Mouse (Mus musculus) liver, embryonic 11.5 days (tissue): ENCODE measurements at regions not wholly inside any gene's neighbourhood (a gene's known extent, or its start where the extent isn't known, plus 50 kb on each side); places are given as distances from the start of the nearest gene placed in this dataset.
"Not testable (repeated sequence)": the region's sequence is repeated elsewhere in the genome, so short reads cannot be mapped to it uniquely, and the experiment has no call there.

ENCODE experiments used
- ATAC-seq: fragments of 200-750 bp; cut with Nextera tagmentation; replicated peaks from 2 replicates; pipeline ENCODE4 v1.8.0; 2017; ENCODE audit warnings: moderate number of reproducible peaks, mild to moderate bottlenecking, moderate TSS enrichment, moderate library complexity; ENCODE audit not compliant: low FRiP score
- DNase-seq: peaks from one replicate; pipeline ENCODE4 v3.0.0-alpha.2; 2017; ENCODE audit warnings: low spot score
- H3K27ac ChIP-seq: fragments of 300-500 bp; sonication (generic); 2 replicates; pipeline ENCODE4 v1.5.1; 2014; ENCODE audit warnings: mild to moderate bottlenecking, low read depth, low read length, control low read depth
- H3K27me3 ChIP-seq: fragments of 300-500 bp; sonication (generic); replicated peaks from 2 replicates; pipeline ENCODE4 v1.6.1; 2014; ENCODE audit warnings: low read length, mixed read lengths; ENCODE audit not compliant: control insufficient read depth, insufficient read depth
- H3K36me3 ChIP-seq: fragments of 300-500 bp; sonication (generic); 2 replicates; pipeline ENCODE4 v1.6.1; 2014; ENCODE audit warnings: mild to moderate bottlenecking, low read length, moderate library complexity, mixed read lengths; ENCODE audit not compliant: control insufficient read depth, insufficient read depth
- H3K4me1 ChIP-seq: fragments of 300-500 bp; sonication (generic); replicated peaks from 2 replicates; pipeline ENCODE4 v1.6.1; 2014; ENCODE audit warnings: low read length, mixed read lengths; ENCODE audit not compliant: control insufficient read depth, insufficient read depth
- H3K4me2 ChIP-seq: fragments of 300-500 bp; sonication (generic); 2 replicates; pipeline ENCODE4 v1.6.1; 2014; ENCODE audit warnings: mild to moderate bottlenecking, control low read depth, moderate library complexity
- H3K4me3 ChIP-seq: fragments of 300-500 bp; sonication (generic); 2 replicates; pipeline ENCODE4 v1.5.1; 2014; ENCODE audit warnings: low read depth, low read length, control low read depth
- H3K9ac ChIP-seq: fragments of 300-500 bp; sonication (generic); 2 replicates; pipeline ENCODE4 v1.6.1; 2014; ENCODE audit warnings: low read depth, low read length, control low read depth
- H3K9me3 ChIP-seq: fragments of 300-500 bp; sonication (generic); 2 replicates; pipeline ENCODE4 v1.6.1; 2016; ENCODE audit warnings: low read length, inconsistent platforms, mixed read lengths; ENCODE audit not compliant: control insufficient read depth
- WGBS: fragments of 180-500 bp; shearing (Covaris S2); extraction: QIAGEN DNeasy Blood & Tissue Kit; methylation state at CpG from one replicate; pipeline ENCODE4 v1.1.7; 2014; 5-methylcytosine and 5-hydroxymethylcytosine counted together

DNA sequence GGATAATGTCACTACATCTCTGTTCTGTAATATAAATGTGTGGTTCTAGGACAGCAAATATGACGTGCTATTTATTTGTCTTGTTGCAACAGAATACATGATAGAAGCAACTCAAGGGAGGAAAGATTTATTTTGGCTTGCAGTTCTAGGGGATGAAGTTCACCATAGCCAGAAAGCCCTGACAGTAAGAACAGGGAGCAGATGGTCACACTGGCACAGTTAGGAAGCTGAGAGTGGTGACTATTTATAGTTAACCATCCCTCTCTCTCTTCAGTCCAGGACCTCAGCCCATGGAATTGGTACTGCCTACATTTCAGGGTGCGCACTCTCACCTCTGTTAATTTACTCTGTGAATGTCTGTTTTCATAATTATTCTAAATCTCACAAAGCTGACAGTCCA lies 678.5 kb upstream of the Gm19410 start:
- ATAC-seq, result no peak
- H3K4me1 ChIP-seq, result no peaks in the 10 kb centered on the region
- H3K9me3 ChIP-seq, result no peaks in the 10 kb centered on the region
- H3K27ac ChIP-seq, result no peak overlapping the region
- DNase-seq, result no peak
- 85% methylated on average over 2 of the region's 2 CpGs for WGBS
- H3K9ac ChIP-seq, result no peak overlapping the region
- no peak overlapping the region for H3K4me3 ChIP-seq
- no peaks in the 10 kb centered on the region for H3K27me3 ChIP-seq
- no peaks in the 10 kb centered on the region for H3K36me3 ChIP-seq
- H3K4me2 ChIP-seq, result no peak overlapping the region

DNA sequence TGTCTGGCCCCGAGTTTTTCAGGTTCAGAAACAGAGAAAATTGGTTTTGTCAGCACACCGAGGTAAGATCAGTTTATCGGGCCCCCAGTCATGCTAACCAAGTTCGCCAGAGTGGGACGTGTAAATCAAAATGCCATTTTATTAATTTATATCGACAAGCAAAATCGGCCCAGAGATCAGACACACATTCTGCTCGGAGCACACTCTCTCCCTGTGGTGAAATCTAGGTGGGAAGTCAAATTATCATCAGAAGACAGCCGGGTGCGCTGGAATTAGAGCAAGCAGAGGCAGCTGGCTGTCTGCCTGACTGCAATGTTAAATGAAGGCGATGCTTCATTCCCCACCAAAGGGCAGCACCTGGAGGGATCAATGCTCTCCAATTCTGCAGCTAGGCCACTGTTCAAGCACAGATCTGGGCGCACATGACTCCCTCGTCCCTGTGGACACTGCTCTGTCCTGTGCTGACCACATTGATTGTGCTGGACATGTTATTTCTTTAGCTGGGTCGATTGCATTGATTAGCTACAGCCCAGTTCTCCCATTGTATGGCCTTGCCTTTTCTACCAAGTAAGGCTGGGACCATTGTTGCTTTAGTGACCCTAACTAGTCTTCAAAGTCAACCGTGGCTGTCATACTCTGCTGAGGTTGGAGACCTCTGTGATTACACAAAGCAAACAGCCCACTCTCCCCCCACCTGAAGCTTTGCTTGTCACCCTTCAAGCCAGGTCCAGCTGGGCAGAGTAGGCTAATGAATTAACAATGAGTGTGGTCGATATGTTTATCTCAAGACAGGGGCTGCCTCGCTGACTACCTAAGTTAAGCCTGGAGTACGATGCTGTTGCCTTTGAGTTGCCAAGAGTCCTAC lies 677.0 kb upstream of the Gm19410 start:
- Histone ChIP-seq H3K4me2 (no peak overlapping the region), H3K36me3 (no peaks in the 10 kb centered on the region), H3K27ac (no peak overlapping the region), H3K4me3 (no peak overlapping the region), H3K9ac (no peak overlapping the region), H3K4me1 (no peaks in the 10 kb centered on the region), H3K27me3 (no peaks in the 10 kb centered on the region), H3K9me3 (no peaks in the 10 kb centered on the region)
- WGBS, result 77% methylated on average over 18 of the region's 18 CpGs
- ATAC-seq (peak; percentile 39; the same call in 1 of the 2 replicates), DNase-seq (no peak)

DNA sequence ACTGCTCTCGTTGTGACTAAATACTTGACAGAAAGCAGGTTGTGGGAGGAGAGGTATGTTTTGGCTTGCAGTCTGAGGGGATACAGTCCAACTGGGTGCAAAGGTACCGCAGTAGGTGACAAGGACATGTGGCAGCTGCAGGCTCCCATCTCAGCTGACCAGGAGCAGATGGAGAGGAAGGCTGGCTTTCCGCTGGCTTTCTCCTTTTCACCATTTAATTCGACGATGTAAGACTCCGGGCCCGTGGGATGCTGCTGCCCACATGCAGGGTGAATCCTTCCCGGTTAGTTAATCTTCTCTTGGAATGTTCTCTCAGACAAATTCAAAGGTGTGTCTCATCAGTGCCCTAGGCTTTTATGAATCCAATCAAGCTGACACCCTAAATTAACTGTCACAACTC lies 676.1 kb upstream of the Gm19410 start:
- 85% methylated on average over 8 of the region's 8 CpGs for WGBS
- ATAC-seq (no peak), DNase-seq (no peak)

DNA sequence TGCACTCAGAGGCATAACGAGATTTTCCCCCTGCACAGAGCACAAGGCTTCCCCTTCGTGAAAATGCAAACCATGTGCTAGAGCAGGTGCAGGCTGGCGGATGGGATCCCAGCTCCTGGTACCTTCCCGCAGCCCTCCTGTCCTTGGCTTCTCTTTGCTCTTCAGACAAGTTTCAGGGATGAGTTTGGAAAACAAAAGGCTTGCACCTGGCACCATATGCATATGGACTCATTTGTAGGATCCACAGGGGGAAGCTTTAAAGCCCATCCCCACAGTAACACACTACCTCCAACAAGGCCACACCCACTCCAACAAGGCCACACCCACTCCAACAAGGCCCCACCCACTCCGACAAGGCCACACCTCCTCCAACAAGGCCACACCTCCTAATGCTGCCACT lies 663.9 kb upstream of the Gm19410 start:
- DNase-seq (no peak), ATAC-seq (no peak)
- Histone ChIP-seq H3K36me3 (no peaks in the 10 kb centered on the region), H3K4me3 (no peak overlapping the region), H3K4me1 (no peaks in the 10 kb centered on the region), H3K4me2 (no peak overlapping the region), H3K9me3 (no peaks in the 10 kb centered on the region), H3K27me3 (no peaks in the 10 kb centered on the region), H3K9ac (no peak overlapping the region), H3K27ac (no peak overlapping the region)
- 76% methylated on average over 5 of the region's 5 CpGs for WGBS

More for the DNA sequence above, 676.1 kb upstream of the Gm19410 start:
- H3K4me3 ChIP-seq, result no peak overlapping the region
- no peaks in the 10 kb centered on the region for H3K4me1 ChIP-seq
- H3K9ac ChIP-seq, result no peak overlapping the region
- no peak overlapping the region for H3K4me2 ChIP-seq
- no peaks in the 10 kb centered on the region for H3K36me3 ChIP-seq
- H3K27me3 ChIP-seq, result no peaks in the 10 kb centered on the region
- H3K9me3 ChIP-seq, result no peaks in the 10 kb centered on the region
- H3K27ac ChIP-seq, result no peak overlapping the region

DNA sequence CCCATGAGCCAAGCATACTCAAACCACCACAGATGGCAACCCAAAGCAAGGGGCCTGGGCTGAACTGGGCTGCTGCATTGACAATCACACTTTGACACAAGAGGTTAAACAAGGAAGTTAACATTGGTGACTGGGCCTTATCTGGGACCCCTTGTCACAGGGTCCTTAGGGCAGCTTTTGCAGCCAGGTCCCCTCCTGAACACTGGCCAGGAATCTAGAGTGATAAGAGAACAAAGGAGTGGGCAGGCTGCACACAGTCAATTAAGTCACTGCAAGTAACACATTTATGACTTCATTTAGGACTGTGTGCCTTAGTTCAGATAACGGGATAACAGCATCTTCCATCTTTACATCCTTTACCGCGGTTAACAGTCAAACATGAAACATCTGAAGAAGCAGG lies 663.5 kb upstream of the Gm19410 start:
- H3K36me3 ChIP-seq, H3K4me2 ChIP-seq, H3K4me1 ChIP-seq, H3K27ac ChIP-seq, DNase-seq, H3K27me3 ChIP-seq, H3K9me3 ChIP-seq, H3K4me3 ChIP-seq, ATAC-seq, H3K9ac ChIP-seq: not testable (repeated sequence)
- 70% methylated on average over 3 of the region's 3 CpGs for WGBS

DNA sequence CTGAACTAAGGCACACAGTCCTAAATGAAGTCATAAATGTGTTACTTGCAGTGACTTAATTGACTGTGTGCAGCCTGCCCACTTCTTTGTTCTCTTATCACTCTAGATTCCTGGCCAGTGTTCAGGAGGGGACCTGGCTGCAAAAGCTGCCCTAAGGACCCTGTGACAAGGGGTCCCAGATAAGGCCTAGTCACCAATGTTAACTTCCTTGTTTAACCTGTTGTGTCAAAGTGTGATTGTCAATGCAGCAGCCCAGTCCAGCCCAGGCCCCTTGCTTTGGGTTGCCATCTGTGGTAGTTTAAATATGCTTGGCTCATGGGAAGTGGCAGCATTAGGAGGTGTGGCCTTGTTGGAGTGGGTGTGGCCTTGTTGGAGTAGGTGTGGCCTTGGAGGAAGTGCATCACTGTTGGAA lies 661.1 kb upstream of the Gm19410 start:
- not testable (repeated sequence) for ATAC-seq, H3K9ac ChIP-seq, H3K27me3 ChIP-seq, H3K4me3 ChIP-seq, H3K4me2 ChIP-seq, H3K4me1 ChIP-seq, H3K36me3 ChIP-seq, H3K9me3 ChIP-seq, H3K27ac ChIP-seq, DNase-seq

DNA sequence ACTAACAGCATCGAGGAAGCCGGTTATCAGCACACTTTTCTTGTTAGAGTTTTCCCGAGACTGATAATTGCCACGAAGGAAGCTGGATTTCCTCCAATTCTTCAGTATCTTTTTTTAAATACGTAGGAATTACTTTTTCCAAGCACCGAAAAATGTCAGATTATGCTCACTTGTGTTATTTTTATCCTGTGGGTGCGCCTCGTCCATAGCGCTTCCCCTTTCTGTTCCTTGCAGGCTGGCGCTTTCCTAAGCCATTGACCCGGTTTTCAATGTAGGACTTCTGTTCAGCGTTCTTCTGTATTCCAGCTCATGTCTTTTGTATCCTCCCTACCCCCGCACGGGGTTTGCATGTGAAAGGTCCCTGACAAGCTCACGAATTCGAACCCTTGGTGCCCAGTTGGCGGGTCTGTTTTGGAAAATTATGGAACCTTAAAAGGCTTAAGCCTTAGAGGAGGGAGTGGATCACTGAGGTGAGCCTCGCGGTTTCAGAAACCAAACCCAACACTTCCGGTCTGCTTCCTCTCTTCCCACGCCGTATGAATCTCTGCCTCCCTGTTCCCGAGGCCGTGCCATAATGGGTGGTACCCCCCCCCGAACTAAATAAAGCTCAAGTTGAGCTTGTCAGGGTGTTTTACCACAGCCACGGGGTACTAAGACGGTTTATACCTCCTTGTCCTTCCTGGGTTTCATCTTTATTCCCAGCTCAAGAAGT lies 655.9 kb upstream of the Gm19410 start:
- no peak for ATAC-seq
- Histone ChIP-seq H3K4me2 (no peak overlapping the region), H3K4me3 (no peak overlapping the region), H3K4me1 (no peaks in the 10 kb centered on the region), H3K9me3 (no peaks in the 10 kb centered on the region), H3K27ac (no peak overlapping the region), H3K27me3 (no peaks in the 10 kb centered on the region), H3K36me3 (no peaks in the 10 kb centered on the region), H3K9ac (no peak overlapping the region)
- WGBS, result 55% methylated on average over 27 of the region's 27 CpGs
- no peak for DNase-seq

DNA sequence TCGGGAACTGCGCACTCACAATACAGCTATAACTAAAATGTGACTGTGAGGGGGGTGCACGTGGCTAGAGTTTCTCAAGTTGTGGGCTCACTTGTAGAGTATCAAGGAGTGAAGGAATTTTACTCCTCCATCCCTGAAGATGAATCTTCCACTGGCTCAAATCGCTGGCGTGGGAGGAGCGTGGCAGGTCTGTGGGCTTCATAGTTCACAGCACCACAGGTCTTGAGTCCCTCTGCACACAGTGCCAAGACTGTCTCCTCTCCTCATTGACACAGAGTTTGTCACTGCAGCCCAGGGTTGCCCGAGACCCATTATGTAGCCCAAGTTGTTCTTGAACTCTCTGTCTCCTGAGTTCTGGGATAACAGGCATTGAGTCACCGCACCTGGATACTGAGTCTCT lies 655.3 kb upstream of the Gm19410 start:
- no peak for DNase-seq
- no peak overlapping the region for H3K9ac ChIP-seq
- ATAC-seq, result no peak
- H3K4me3 ChIP-seq, result no peak overlapping the region
- H3K27ac ChIP-seq, result no peak overlapping the region
- H3K27me3 ChIP-seq, result no peaks in the 10 kb centered on the region
- H3K36me3 ChIP-seq, result no peaks in the 10 kb centered on the region
- no peaks in the 10 kb centered on the region for H3K9me3 ChIP-seq
- H3K4me2 ChIP-seq, result no peak overlapping the region
- no peaks in the 10 kb centered on the region for H3K4me1 ChIP-seq
- WGBS, result 89% methylated on average over 8 of the region's 8 CpGs

DNA sequence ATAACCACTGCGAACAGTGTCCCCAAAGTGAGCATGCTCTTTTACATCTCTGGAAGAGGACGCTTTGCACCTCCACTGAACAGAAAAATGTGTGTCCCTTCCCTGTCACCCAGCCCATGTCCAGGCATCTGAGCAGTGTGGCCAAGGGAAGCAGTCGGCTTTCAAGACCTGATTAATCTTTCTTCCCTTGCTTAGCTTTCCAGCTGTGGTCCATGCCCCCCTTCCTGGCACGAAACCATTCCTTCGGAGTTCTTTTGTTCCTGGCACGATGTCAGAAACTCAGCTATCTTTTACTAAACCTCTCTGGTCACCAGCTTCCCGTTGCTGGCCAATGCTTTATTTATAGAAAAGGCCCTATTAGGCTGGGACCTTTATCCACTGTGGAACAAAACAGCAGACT lies 654.5 kb upstream of the Gm19410 start:
- Histone ChIP-seq H3K4me2 (no peak overlapping the region), H3K27ac (no peak overlapping the region), H3K9ac (no peak overlapping the region), H3K9me3 (no peaks in the 10 kb centered on the region), H3K4me3 (no peak overlapping the region), H3K36me3 (no peaks in the 10 kb centered on the region), H3K4me1 (no peaks in the 10 kb centered on the region), H3K27me3 (no peaks in the 10 kb centered on the region)
- DNase-seq (no peak), ATAC-seq (no peak)
- WGBS, result 68% methylated on average over 7 of the region's 7 CpGs
